Mouse (Mus musculus): Measurements from ENCODE around the gene Dazap2.

GRCm38 (mm10) chr15:100575366-100575765 lies 39.8 kb upstream of the Dazap2 start:
- TF ChIP-seq CTCF (conservative IDR thresholded peaks at IDR 0.05 in 1 of 2, IDR thresholded peaks at IDR 0.05 in 1 of 2; ENCODE audit: low read depth in 2 of 2, low read length in 2 of 2) (no peak), TCF12 (IDR thresholded peaks at IDR 0.05; ENCODE audit: low read depth, low read length) (no peak), E2F4 (IDR thresholded peaks at IDR 0.05; ENCODE audit: insufficient replicate concordance, low read depth, low read length) (no peak), POLR2A (IDR thresholded peaks at IDR 0.05; ENCODE audit: low read depth, low read length) (no peak), MXI1 (IDR thresholded peaks at IDR 0.05; ENCODE audit: low read depth, low read length) (no peak), UBTF (IDR thresholded peaks at IDR 0.05; ENCODE audit: low read depth, low read length) (no peak), EP300 (IDR thresholded peaks at IDR 0.05; ENCODE audit: low read length) (no peak), USF2 (conservative IDR thresholded peaks at IDR 0.05; ENCODE audit: low read depth, low read length) (no peak), SIN3A (IDR thresholded peaks at IDR 0.05; ENCODE audit: low read length) (no peak), POLR2AphosphoS2 (IDR thresholded peaks at IDR 0.05; ENCODE audit: low read depth, low read length) (no peak), MEF2A (IDR thresholded peaks at IDR 0.05; ENCODE audit: borderline replicate concordance, low read depth, low read length) (no peak), JUND (conservative IDR thresholded peaks at IDR 0.05; ENCODE audit: low read depth, low read length) (no peak), NELFE (IDR thresholded peaks at IDR 0.05; ENCODE audit: low read depth, low read length) (no peak)
